In genomic region chr4:141623666-141624065, GRCm38 (mm10) we compare ENCODE assay signal across 8 mouse cellular contexts. TPM values are rescaled to one million over a fixed set of nuclear protein-coding genes. Genes with fewer than 3 reads are reported as not detected.
DNase-seq lines count a peak whose midpoint lies in the region; TF ChIP-seq lines count a peak whose summit lies in the region.
"Had no signal": no experiment of that assay in that cellular context is flagged by ENCODE, and none has a peak within 500 bp of the region (broad histone marks: within the 10 kb centered on the region; RNA-seq: fewer than 3 reads in every experiment).

Gene Slc25a34 (minus strand): TSS chr4:141623821.

- H3K4me3 ChIP-seq in kidney, adult 2 months (ENCODE audit: insufficient read depth, low read depth, low read length): peak within 1 kb of the TSS; percentile 59
- no peak within 1 kb of the TSS for H3K4me3 ChIP-seq in embryonic facial prominence, embryonic 10.5 days
- H3K4me3 ChIP-seq in limb, embryonic 10.5 days: no peak within 1 kb of the TSS

- H3K9me3 ChIP-seq in embryonic facial prominence, embryonic 10.5 days: no peaks in the 10 kb centered on the region
- H3K9me3 ChIP-seq in limb, embryonic 10.5 days (replicated peaks): no peaks in the 10 kb centered on the region

- no peaks in the 10 kb centered on the region for H3K27me3 ChIP-seq in kidney, adult 2 months (replicated peaks; ENCODE audit: control insufficient read depth, insufficient read depth, low read length)
- 0 out of 2 replicates have a peak, but pooled peaks cover 3% of the 10 kb centered on the region for H3K27me3 ChIP-seq in embryonic facial prominence, embryonic 10.5 days (replicated peaks; ENCODE audit: low read depth, poor library complexity, severe bottlenecking)
- no peaks in the 10 kb centered on the region for H3K27me3 ChIP-seq in limb, embryonic 10.5 days (ENCODE audit: low read depth, poor library complexity, severe bottlenecking)

- 0 out of 2 replicates have a peak, but pooled peaks have one; percentile 21 for TF ChIP-seq CTCF in kidney, adult 2 months (conservative IDR thresholded peaks at IDR 0.05; ENCODE audit: insufficient read depth, insufficient read length, low read depth, low read length)

- TF ChIP-seq POLR2A in kidney, adult 2 months (IDR thresholded peaks at IDR 0.05; ENCODE audit: low read depth, low read length): peak; percentile 80

- H3K4me1 ChIP-seq in kidney, adult 2 months (ENCODE audit: control insufficient read depth, insufficient read depth, low read length): peaks cover 13% of the 10 kb centered on the region
- peaks cover 25% of the 10 kb centered on the region for H3K4me1 ChIP-seq in embryonic facial prominence, embryonic 10.5 days
- peaks cover 15% of the 10 kb centered on the region for H3K4me1 ChIP-seq in limb, embryonic 10.5 days

- H3K36me3 ChIP-seq in kidney, adult 2 months (ENCODE audit: control insufficient read depth, insufficient read depth, low read length): no peaks in the 10 kb centered on the region; the same call in 1 of the 2 replicates
- H3K36me3 ChIP-seq in embryonic facial prominence, embryonic 10.5 days (replicated peaks): peaks cover 40% of the 10 kb centered on the region
- H3K36me3 ChIP-seq in limb, embryonic 10.5 days: peaks cover 36% of the 10 kb centered on the region

- DNase-seq in 3T3-L1 (ENCODE audit: low read depth, low spot score) (peak; percentile 35), MN1 (ENCODE audit: low spot score) (peak; percentile 61)
- peak in 1 of 2 experiments; percentile 67 for DNase-seq in gastrocnemius, postnatal 4 days (ENCODE audit: low spot score in 2 of 2)
- DNase-seq in kidney, adult 2 months: peak; percentile 95
- DNase-seq in lung, postnatal 10 days: peak; percentile 84
- DNase-seq in embryonic facial prominence, embryonic 10.5 days (ENCODE audit: low spot score): no peak
- DNase-seq in limb, embryonic 10.5 days (ENCODE audit: low spot score): no peak

- WGBS in kidney, adult 2 months: 7% methylated on average over 1 of the region's 1 CpGs
- WGBS in embryonic facial prominence, embryonic 10.5 days: 45% methylated on average over 1 of the region's 1 CpGs
- 33% methylated on average over 1 of the region's 1 CpGs for WGBS in limb, embryonic 10.5 days

- peak within 1 kb of the TSS; percentile 82 for H3K27ac ChIP-seq in kidney, adult 2 months (ENCODE audit: insufficient read depth, low read depth, low read length)
- H3K27ac ChIP-seq in embryonic facial prominence, embryonic 10.5 days (replicated peaks): no peak within 1 kb of the TSS
- no peak within 1 kb of the TSS for H3K27ac ChIP-seq in limb, embryonic 10.5 days

RNA-seq across cellular contexts. Expression of gene Slc25a34, which starts in this region (rescaled TPM):
- total RNA-seq in gastrocnemius, postnatal 4 days (2021): 10 to 100 TPM; 21.4 to 26.7 TPM
- polyA plus RNA-seq in kidney, adult 2 months (2012; rRNA removed): 30.1 and 33.8 TPM in 2 replicates
- polyA plus RNA-seq in embryonic facial prominence, embryonic 10.5 days (2016; fragmentation: Nextera tagmentation; extraction: Ambion mirVana): 0.09 TPM in 1 of 2 replicates, not detected in the other
- 0.05 TPM in 1 of 2 replicates, not detected in the other for polyA plus RNA-seq in limb, embryonic 10.5 days (2016; fragmentation: Nextera tagmentation; extraction: Ambion mirVana)
- polyA plus RNA-seq: limb, embryonic 11.5 days had no signal

Comparison
In these comparisons a context has a peak if more than half of its experiments do, and no peak if none do; other contexts are left out.
1. RNA of gene Slc25a34 (polyA plus RNA-seq): 30.1 to 33.8 TPM in kidney, adult 2 months; 0.09 TPM in embryonic facial prominence, embryonic 10.5 days and 0.05 TPM in limb, embryonic 10.5 days; every median in the first group is over 10 times any median in the second.
2. DNase-seq: peak in 3T3-L1 (single experiment), MN1 (single experiment), kidney, adult 2 months (single experiment) and lung, postnatal 10 days (single experiment); none in embryonic facial prominence, embryonic 10.5 days (single experiment) and limb, embryonic 10.5 days (single experiment).